In the genomic region with DNA sequence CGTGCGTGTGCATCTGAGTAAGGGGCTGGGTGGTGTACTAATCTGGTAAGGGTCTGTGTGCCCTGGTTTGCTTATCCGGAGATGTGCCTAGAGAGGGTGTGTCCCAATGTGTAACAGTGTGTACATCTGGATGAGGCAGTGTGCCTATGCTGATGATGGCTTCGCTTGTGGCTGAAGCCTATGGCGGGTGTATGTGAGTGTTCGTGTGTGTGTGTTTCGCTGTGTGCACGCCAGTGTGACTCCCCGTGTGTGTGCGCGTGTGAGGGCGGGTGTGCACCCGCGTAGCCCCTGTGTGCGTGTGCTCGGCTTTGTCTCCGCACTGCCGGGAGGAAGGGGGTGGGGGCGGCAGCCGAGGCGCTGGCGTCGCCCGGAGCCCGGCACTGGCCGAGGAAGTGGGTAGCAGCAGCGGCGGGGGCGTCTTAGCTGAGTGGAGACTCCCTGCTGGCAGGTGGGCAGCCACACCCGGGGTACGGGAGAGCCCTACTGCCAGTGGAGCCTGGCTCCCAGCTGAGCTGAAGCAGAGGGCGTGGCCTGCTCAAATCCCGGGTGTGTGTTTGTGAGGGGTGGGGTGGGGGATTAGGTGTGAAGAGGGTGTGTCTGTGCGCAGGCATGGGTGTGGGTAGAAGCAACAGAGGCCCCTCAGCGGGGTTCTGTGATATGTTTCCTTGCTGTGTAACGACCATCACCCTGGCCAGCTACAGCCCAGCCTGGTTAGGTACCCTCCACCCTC, we compare ENCODE assay signal across 7 mouse cellular contexts. TPM values are rescaled to one million over a fixed set of nuclear protein-coding genes. Genes with fewer than 3 reads are reported as not detected.
DNase-seq lines count a peak whose midpoint lies in the region; ATAC-seq and TF ChIP-seq lines count a peak whose summit lies in the region.

No protein-coding gene starts in this region.

- H3K27me3 ChIP-seq in E14TG2a.4 (ENCODE audit: insufficient read depth, low read length): peaks cover 23% of the 10 kb centered on the region
- H3K27me3 ChIP-seq in hindbrain, embryonic 12.5 days: peaks cover 45% of the 10 kb centered on the region
- H3K27me3 ChIP-seq in small intestine, adult 2 months (ENCODE audit: control insufficient read depth, insufficient read depth, low read length): 0 out of 2 replicates have a peak, but pooled peaks cover 2% of the 10 kb centered on the region

- H3K4me3 ChIP-seq in E14TG2a.4 (replicated peaks; ENCODE audit: low read length): peak overlapping the region; percentile 86
- peak overlapping the region; percentile 55 for H3K4me3 ChIP-seq in hindbrain, embryonic 12.5 days
- peak overlapping the region; percentile 85 for H3K4me3 ChIP-seq in small intestine, adult 2 months (ENCODE audit: low read depth, low read length)

- H3K36me3 ChIP-seq in E14TG2a.4 (ENCODE audit: insufficient read depth, low read length): no peaks in the 10 kb centered on the region
- no peaks in the 10 kb centered on the region for H3K36me3 ChIP-seq in hindbrain, embryonic 12.5 days
- H3K36me3 ChIP-seq in small intestine, adult 2 months (ENCODE audit: control insufficient read depth, insufficient read depth, low read length): no peaks in the 10 kb centered on the region

- TF ChIP-seq POLR2A in small intestine, adult 2 months (IDR thresholded peaks at IDR 0.05; ENCODE audit: low read depth, low read length): no peak

- peak overlapping the region; percentile 81 for H3K27ac ChIP-seq in hindbrain, embryonic 12.5 days
- H3K27ac ChIP-seq in small intestine, adult 2 months (ENCODE audit: insufficient read depth, low read depth, low read length): no peak overlapping the region

- 2% methylated on average over 35 of the region's 36 CpGs for WGBS in hindbrain, embryonic 12.5 days
- 1% methylated on average over 36 of the region's 36 CpGs for WGBS in small intestine, adult 2 months

- H3K4me2 ChIP-seq in hindbrain, embryonic 12.5 days (replicated peaks): peak overlapping the region; percentile 90

- ATAC-seq in hindbrain, embryonic 12.5 days (ENCODE audit: low FRiP score): peak; percentile 84

- H3K9ac ChIP-seq in hindbrain, embryonic 12.5 days: peak overlapping the region; percentile 80

- H3K9me3 ChIP-seq in E14TG2a.4 (ENCODE audit: low read length): no peaks in the 10 kb centered on the region
- H3K9me3 ChIP-seq in hindbrain, embryonic 12.5 days (replicated peaks): no peaks in the 10 kb centered on the region

- peaks cover 85% of the 10 kb centered on the region for H3K4me1 ChIP-seq in E14TG2a.4 (replicated peaks; ENCODE audit: low read depth, low read length)
- peaks cover 19% of the 10 kb centered on the region for H3K4me1 ChIP-seq in hindbrain, embryonic 12.5 days
- H3K4me1 ChIP-seq in small intestine, adult 2 months (ENCODE audit: control insufficient read depth, insufficient read depth, insufficient read length, low read length): peaks cover 20% of the 10 kb centered on the region

- intact Hi-C loops in left cerebral cortex, postnatal 25 days (cut with DNase I): no loop called here

- no peak for TF ChIP-seq CTCF in E14TG2a.4 (conservative IDR thresholded peaks at IDR 0.05; ENCODE audit: low read length)
- TF ChIP-seq CTCF in small intestine, adult 2 months (IDR thresholded peaks at IDR 0.05; ENCODE audit: extremely low read depth, insufficient read length, insufficient replicate concordance, low read depth, low read length): no peak

- DNase-seq in CD4-positive helper T cell, adult 2 months (ENCODE audit: low read depth, low spot score): peak; percentile 50
- peak; percentile 47 for DNase-seq in embryo, embryonic 11 days
- peak; percentile 65 to 68 for DNase-seq in left cerebral cortex, postnatal 25 days (ENCODE audit: low spot score in 2 of 2)
- peak; percentile 13 for DNase-seq in mesoderm, embryonic 11.5 days (ENCODE audit: low read depth, low spot score)

RNA-seq across cellular contexts. Expression of gene Epb41l1, which starts 0.8 kb away (rescaled TPM):
- 6.1 and 7.1 TPM in 2 replicates for polyA plus RNA-seq in hindbrain, embryonic 12.5 days (2016; fragmentation: Nextera tagmentation; extraction: Ambion mirVana)
- total RNA-seq in left cerebral cortex, postnatal 25 days (2021): 100 to 1,000 TPM; 349 to 370 TPM
- polyA plus RNA-seq in small intestine, adult 2 months (2012; rRNA removed): 11.8 and 14.0 TPM in 2 replicates

Comparison
In these comparisons a context has a peak if more than half of its experiments do, and no peak if none do; other contexts are left out.
1. DNase-seq: peak in every context shown above with its lines; median percentile 66 in left cerebral cortex, postnatal 25 days; 50 in CD4-positive helper T cell, adult 2 months; 47 in embryo, embryonic 11 days; 13 in mesoderm, embryonic 11.5 days.